Mouse (Mus musculus) heart, adult 11 months (tissue): ENCODE results near the gene Smarcd3.

Experiments
- DNase-seq: peaks from one replicate; pipeline ENCODE4 v3.0.0; 2022

The Smarcd3 gene

GRCm38 (mm10) chr5:24553621-24554244 lies 70.5 kb downstream of the Smarcd3 start:
- no peak for DNase-seq

GRCm38 (mm10) chr5:24551317-24551688 lies 72.9 kb downstream of the Smarcd3 start:
- DNase-seq: no peak

- peak; percentile 95 for DNase-seq
Measured at GRCm38 (mm10) chr5:24550598-24551316, 73.5 kb downstream of the Smarcd3 start.

- DNase-seq: no peak
Measured at GRCm38 (mm10) chr5:24542643-24543042, 81.6 kb downstream of the Smarcd3 start.

- peak; percentile 91 for DNase-seq
Measured at GRCm38 (mm10) chr5:24541144-24541569, 83.1 kb downstream of the Smarcd3 start.
